Mouse (Mus musculus): Measurements from ENCODE around the gene Acvr1. TPM values are rescaled to one million over a fixed set of nuclear protein-coding genes. Genes with fewer than 3 reads are reported as not detected.

Acvr1 gene
- polyA plus RNA-seq, 1 experiment from 2014 or later = 12.5 TPM

- Histone ChIP-seq H3K27ac (replicated peaks in 1 of 2; ENCODE audit: control insufficient read depth in 1 of 2, insufficient read depth in 1 of 2, low read depth in 2 of 2, low read length in 2 of 2) (no peak overlapping the region), H3K9me3 (ENCODE audit: control insufficient read depth, low read length) (no peaks in the 10 kb centered on the region), H3K36me3 (ENCODE audit: control insufficient read depth, insufficient read depth, low read length) (no peaks in the 10 kb centered on the region), H3K4me3 (ENCODE audit: control insufficient read depth in 1 of 2, insufficient read depth in 1 of 2, low read depth in 1 of 2, low read length in 2 of 2) (no peak overlapping the region), H3K9ac (ENCODE audit: low read length) (no peak overlapping the region), H3K4me2 (ENCODE audit: low read length) (no peak overlapping the region), H3K27me3 (ENCODE audit: control insufficient read depth, insufficient read depth, low read length) (no peaks in the 10 kb centered on the region), H3K4me1 (ENCODE audit: control insufficient read depth in 2 of 2, insufficient read depth in 2 of 2, low read length in 2 of 2) (peaks cover 3 to 8% of the 10 kb centered on the region in 2 experiments)
- ATAC-seq (ENCODE audit: insufficient number of reproducible peaks, insufficient read depth, low FRiP score, low read depth) = no peak
- 86% methylated on average over 6 of the region's 6 CpGs for WGBS
Measured at GRCm38 (mm10) chr2:58599639-58600038, 32.7 kb upstream of the Acvr1 start.

DNA sequence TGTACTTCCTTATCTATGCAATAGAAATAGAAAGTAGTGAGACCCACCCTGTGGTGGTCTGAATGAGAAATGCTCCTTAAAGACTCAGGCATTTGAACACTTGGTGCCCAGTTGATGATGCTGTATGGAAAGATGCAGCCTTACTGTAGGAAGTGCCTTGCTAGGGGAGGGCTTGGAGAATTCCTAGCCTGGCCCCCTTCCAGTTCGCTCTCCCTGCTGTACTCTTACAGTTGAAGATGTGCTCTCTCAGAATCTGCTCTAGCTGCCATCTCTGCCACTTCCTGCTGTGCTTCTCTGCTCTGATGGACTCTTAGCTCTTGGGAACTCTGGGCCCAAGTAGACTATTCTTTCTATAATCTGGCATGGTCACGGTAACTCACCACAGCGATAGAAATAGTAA lies 30.6 kb upstream of the Acvr1 start:
- no peaks in the 10 kb centered on the region for H3K9me3 ChIP-seq (ENCODE audit: control insufficient read depth, low read length)
- no peak overlapping the region for H3K4me2 ChIP-seq (ENCODE audit: low read length)
- no peaks in the 10 kb centered on the region for H3K36me3 ChIP-seq (ENCODE audit: control insufficient read depth, insufficient read depth, low read length)
- H3K27me3 ChIP-seq (ENCODE audit: control insufficient read depth, insufficient read depth, low read length) = no peaks in the 10 kb centered on the region
- no peak overlapping the region for H3K9ac ChIP-seq (ENCODE audit: low read length)
- 95% methylated on average over 3 of the region's 3 CpGs for WGBS
- ATAC-seq (ENCODE audit: insufficient number of reproducible peaks, insufficient read depth, low FRiP score, low read depth) = no peak
- H3K4me1 ChIP-seq (ENCODE audit: control insufficient read depth in 2 of 2, insufficient read depth in 2 of 2, low read length in 2 of 2) = peaks cover under 1 to 14% of the 10 kb centered on the region in 2 experiments
- no peak overlapping the region for H3K27ac ChIP-seq (replicated peaks in 1 of 2; ENCODE audit: control insufficient read depth in 1 of 2, insufficient read depth in 1 of 2, low read depth in 2 of 2, low read length in 2 of 2)
- no peak overlapping the region for H3K4me3 ChIP-seq (ENCODE audit: control insufficient read depth in 1 of 2, insufficient read depth in 1 of 2, low read depth in 1 of 2, low read length in 2 of 2)

GRCm38 (mm10) chr2:58596774-58597342 lies 29.9 kb upstream of the Acvr1 start:
- no peaks in the 10 kb centered on the region for H3K36me3 ChIP-seq (ENCODE audit: control insufficient read depth, insufficient read depth, low read length)
- H3K4me2 ChIP-seq (ENCODE audit: low read length) = no peak overlapping the region
- no peak for ATAC-seq (ENCODE audit: insufficient number of reproducible peaks, insufficient read depth, low FRiP score, low read depth)
- WGBS = 80% methylated on average over 17 of the region's 17 CpGs
- H3K9me3 ChIP-seq (ENCODE audit: control insufficient read depth, low read length) = no peaks in the 10 kb centered on the region
- peaks cover 0 to 14% of the 10 kb centered on the region in 2 experiments for H3K4me1 ChIP-seq (ENCODE audit: control insufficient read depth in 2 of 2, insufficient read depth in 2 of 2, low read length in 2 of 2)
- H3K27me3 ChIP-seq (ENCODE audit: control insufficient read depth, insufficient read depth, low read length) = no peaks in the 10 kb centered on the region
- H3K9ac ChIP-seq (ENCODE audit: low read length) = no peak overlapping the region
- H3K27ac ChIP-seq (replicated peaks in 1 of 2; ENCODE audit: control insufficient read depth in 1 of 2, insufficient read depth in 1 of 2, low read depth in 2 of 2, low read length in 2 of 2) = no peak overlapping the region
- H3K4me3 ChIP-seq (ENCODE audit: control insufficient read depth in 1 of 2, insufficient read depth in 1 of 2, low read depth in 1 of 2, low read length in 2 of 2) = no peak overlapping the region

GRCm38 (mm10) chr2:58595350-58595749 lies 28.4 kb upstream of the Acvr1 start:
- WGBS = 55% methylated on average over 9 of the region's 9 CpGs
- ATAC-seq (ENCODE audit: insufficient number of reproducible peaks, insufficient read depth, low FRiP score, low read depth) = no peak
- peak overlapping the region; percentile 23 for H3K4me2 ChIP-seq (ENCODE audit: low read length)

DNA sequence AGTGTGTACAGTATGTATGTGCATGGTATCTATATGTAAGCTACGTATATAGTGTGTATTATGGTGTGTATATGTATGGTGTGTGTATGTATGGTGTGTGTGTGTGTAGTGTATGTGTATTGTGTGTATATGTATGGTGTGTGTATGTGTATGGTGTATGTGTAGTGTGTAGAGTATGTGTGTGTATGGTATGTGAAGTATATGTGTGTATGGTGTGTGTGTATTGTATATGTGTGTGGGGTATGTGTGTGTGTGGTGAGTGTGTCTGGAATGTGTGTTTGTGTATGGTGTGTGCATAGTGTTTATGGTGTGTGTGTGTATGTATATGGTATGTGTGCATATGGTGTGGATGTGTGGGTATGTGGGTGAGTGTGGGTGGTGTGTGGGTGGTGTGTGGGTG lies 23.1 kb upstream of the Acvr1 start:
- no peaks in the 10 kb centered on the region for H3K36me3 ChIP-seq (ENCODE audit: control insufficient read depth, insufficient read depth, low read length)
- ATAC-seq (ENCODE audit: insufficient number of reproducible peaks, insufficient read depth, low FRiP score, low read depth) = no peak
- WGBS = 91% methylated on average over 1 of the region's 1 CpGs
- no peak overlapping the region for H3K9ac ChIP-seq (ENCODE audit: low read length)
- H3K4me1 ChIP-seq (ENCODE audit: control insufficient read depth in 2 of 2, insufficient read depth in 2 of 2, low read length in 2 of 2) = peaks cover 4 to 22% of the 10 kb centered on the region in 2 experiments
- H3K4me3 ChIP-seq (ENCODE audit: control insufficient read depth in 1 of 2, insufficient read depth in 1 of 2, low read depth in 1 of 2, low read length in 2 of 2) = no peak overlapping the region
- no peak overlapping the region for H3K4me2 ChIP-seq (ENCODE audit: low read length)
- no peaks in the 10 kb centered on the region for H3K27me3 ChIP-seq (ENCODE audit: control insufficient read depth, insufficient read depth, low read length)
- H3K27ac ChIP-seq (replicated peaks in 1 of 2; ENCODE audit: control insufficient read depth in 1 of 2, insufficient read depth in 1 of 2, low read depth in 2 of 2, low read length in 2 of 2) = no peak overlapping the region
- H3K9me3 ChIP-seq (ENCODE audit: control insufficient read depth, low read length) = no peaks in the 10 kb centered on the region

More at GRCm38 (mm10) chr2:58595350-58595749, 28.4 kb upstream of the Acvr1 start:
- peak overlapping the region; percentile 82 to 83 for H3K27ac ChIP-seq (replicated peaks in 1 of 2; ENCODE audit: control insufficient read depth in 1 of 2, insufficient read depth in 1 of 2, low read depth in 2 of 2, low read length in 2 of 2)
- no peaks in the 10 kb centered on the region for H3K27me3 ChIP-seq (ENCODE audit: control insufficient read depth, insufficient read depth, low read length)
- H3K9ac ChIP-seq (ENCODE audit: low read length) = no peak overlapping the region; the same call in 1 of the 2 replicates
- H3K36me3 ChIP-seq (ENCODE audit: control insufficient read depth, insufficient read depth, low read length) = no peaks in the 10 kb centered on the region
- peaks cover 0 to 14% of the 10 kb centered on the region in 2 experiments for H3K4me1 ChIP-seq (ENCODE audit: control insufficient read depth in 2 of 2, insufficient read depth in 2 of 2, low read length in 2 of 2)
- no peaks in the 10 kb centered on the region for H3K9me3 ChIP-seq (ENCODE audit: control insufficient read depth, low read length)
- no peak overlapping the region for H3K4me3 ChIP-seq (ENCODE audit: control insufficient read depth in 1 of 2, insufficient read depth in 1 of 2, low read depth in 1 of 2, low read length in 2 of 2)

- no peak overlapping the region for H3K9ac ChIP-seq (ENCODE audit: low read length)
- H3K9me3 ChIP-seq (ENCODE audit: control insufficient read depth, low read length) = no peaks in the 10 kb centered on the region
- H3K4me1 ChIP-seq (ENCODE audit: control insufficient read depth in 2 of 2, insufficient read depth in 2 of 2, low read length in 2 of 2) = peaks cover 4 to 18% of the 10 kb centered on the region in 2 experiments
- H3K27ac ChIP-seq (replicated peaks in 1 of 2; ENCODE audit: control insufficient read depth in 1 of 2, insufficient read depth in 1 of 2, low read depth in 2 of 2, low read length in 2 of 2) = peak overlapping the region in 1 of 2 experiments; percentile 30; a peak in 2 of 4 replicates
- H3K4me2 ChIP-seq (ENCODE audit: low read length) = no peak overlapping the region
- no peaks in the 10 kb centered on the region for H3K27me3 ChIP-seq (ENCODE audit: control insufficient read depth, insufficient read depth, low read length)
- peak; percentile 54; the same call in 1 of the 2 replicates for ATAC-seq (ENCODE audit: insufficient number of reproducible peaks, insufficient read depth, low FRiP score, low read depth)
- WGBS = 24% methylated on average over 4 of the region's 4 CpGs
- no peaks in the 10 kb centered on the region for H3K36me3 ChIP-seq (ENCODE audit: control insufficient read depth, insufficient read depth, low read length)
- no peak overlapping the region for H3K4me3 ChIP-seq (ENCODE audit: control insufficient read depth in 1 of 2, insufficient read depth in 1 of 2, low read depth in 1 of 2, low read length in 2 of 2)
Measured at GRCm38 (mm10) chr2:58589637-58590036, 22.7 kb upstream of the Acvr1 start.

DNA sequence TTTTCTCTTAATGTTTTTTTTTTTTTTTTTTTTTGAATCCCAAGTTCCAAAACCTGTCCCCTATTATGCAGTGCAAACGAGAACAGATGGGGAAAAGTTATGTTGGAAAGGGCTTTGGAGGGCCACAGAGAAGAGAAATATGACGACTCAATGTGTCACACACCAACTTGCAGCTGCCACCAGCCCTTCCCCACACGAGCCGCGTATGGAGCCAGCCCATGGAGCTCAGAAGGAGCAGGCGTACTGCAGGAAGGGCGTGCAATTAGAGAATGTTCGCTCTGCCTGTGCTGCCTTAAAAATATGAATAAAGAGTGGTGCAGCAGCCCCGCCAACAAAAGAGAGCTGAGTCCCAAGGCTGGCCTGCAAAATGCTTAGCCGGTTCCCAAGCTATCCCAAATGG lies 19.4 kb upstream of the Acvr1 start:
- Histone ChIP-seq H3K27ac (replicated peaks in 1 of 2; ENCODE audit: control insufficient read depth in 1 of 2, insufficient read depth in 1 of 2, low read depth in 2 of 2, low read length in 2 of 2) (no peak overlapping the region), H3K27me3 (ENCODE audit: control insufficient read depth, insufficient read depth, low read length) (no peaks in the 10 kb centered on the region), H3K4me1 (ENCODE audit: control insufficient read depth in 2 of 2, insufficient read depth in 2 of 2, low read length in 2 of 2) (peaks cover 4 to 12% of the 10 kb centered on the region in 2 experiments), H3K36me3 (ENCODE audit: control insufficient read depth, insufficient read depth, low read length) (no peaks in the 10 kb centered on the region), H3K4me2 (ENCODE audit: low read length) (no peak overlapping the region), H3K9ac (ENCODE audit: low read length) (no peak overlapping the region), H3K9me3 (ENCODE audit: control insufficient read depth, low read length) (no peaks in the 10 kb centered on the region), H3K4me3 (ENCODE audit: control insufficient read depth in 1 of 2, insufficient read depth in 1 of 2, low read depth in 1 of 2, low read length in 2 of 2) (no peak overlapping the region)
- ATAC-seq (ENCODE audit: insufficient number of reproducible peaks, insufficient read depth, low FRiP score, low read depth) = no peak
- WGBS = 73% methylated on average over 10 of the region's 10 CpGs

- Histone ChIP-seq H3K4me1 (ENCODE audit: control insufficient read depth in 2 of 2, insufficient read depth in 2 of 2, low read length in 2 of 2) (peaks cover 0 to under 1% of the 10 kb centered on the region in 2 experiments; a peak in 1 of 4 replicates), H3K36me3 (ENCODE audit: control insufficient read depth, insufficient read depth, low read length) (no peaks in the 10 kb centered on the region), H3K4me2 (ENCODE audit: low read length) (no peak overlapping the region), H3K9me3 (ENCODE audit: control insufficient read depth, low read length) (no peaks in the 10 kb centered on the region), H3K9ac (ENCODE audit: low read length) (no peak overlapping the region), H3K27ac (replicated peaks in 1 of 2; ENCODE audit: control insufficient read depth in 1 of 2, insufficient read depth in 1 of 2, low read depth in 2 of 2, low read length in 2 of 2) (no peak overlapping the region), H3K4me3 (ENCODE audit: control insufficient read depth in 1 of 2, insufficient read depth in 1 of 2, low read depth in 1 of 2, low read length in 2 of 2) (no peak overlapping the region), H3K27me3 (ENCODE audit: control insufficient read depth, insufficient read depth, low read length) (no peaks in the 10 kb centered on the region)
- ATAC-seq (ENCODE audit: insufficient number of reproducible peaks, insufficient read depth, low FRiP score, low read depth) = no peak
- 79% methylated on average over 2 of the region's 2 CpGs for WGBS
Measured at GRCm38 (mm10) chr2:58574167-58574566, 7.2 kb upstream of the Acvr1 start.

Measured in heart, embryonic 14.5 days (tissue).